Mouse (Mus musculus): ENCODE measurements around the gene Slx4ip.

The Slx4ip gene

DNA sequence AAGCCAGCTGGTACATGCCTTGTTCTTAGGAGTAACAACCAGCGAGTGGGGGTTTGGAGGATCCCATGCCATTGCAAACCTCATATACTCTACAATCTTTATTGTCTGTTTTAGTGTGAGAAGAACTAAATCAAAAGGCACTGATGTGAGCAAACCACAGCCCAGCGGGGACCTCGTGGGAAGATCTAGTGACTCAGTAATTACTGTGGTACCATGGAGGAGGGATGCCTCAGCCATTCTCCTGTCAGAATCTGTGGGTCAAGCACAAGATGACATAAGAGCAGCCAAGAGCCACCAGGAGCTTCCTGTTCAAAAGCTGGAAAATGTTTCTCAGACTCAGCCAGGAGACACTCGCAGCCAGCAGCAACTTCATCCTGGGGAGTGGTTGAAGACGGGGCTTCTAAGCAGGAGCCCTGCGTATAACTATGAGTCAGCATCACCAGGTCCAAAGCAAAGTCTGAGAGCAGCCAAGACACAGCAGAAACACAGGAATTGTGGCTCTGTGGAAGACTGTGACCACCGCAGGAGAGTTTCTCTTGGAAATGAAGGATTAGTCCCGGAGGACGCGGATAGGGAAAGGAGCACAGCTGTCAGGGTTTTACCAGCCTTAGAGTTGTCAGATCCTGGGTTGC lies 176.6 kb downstream of the Slx4ip start:
- no peak for DNase-seq

DNA sequence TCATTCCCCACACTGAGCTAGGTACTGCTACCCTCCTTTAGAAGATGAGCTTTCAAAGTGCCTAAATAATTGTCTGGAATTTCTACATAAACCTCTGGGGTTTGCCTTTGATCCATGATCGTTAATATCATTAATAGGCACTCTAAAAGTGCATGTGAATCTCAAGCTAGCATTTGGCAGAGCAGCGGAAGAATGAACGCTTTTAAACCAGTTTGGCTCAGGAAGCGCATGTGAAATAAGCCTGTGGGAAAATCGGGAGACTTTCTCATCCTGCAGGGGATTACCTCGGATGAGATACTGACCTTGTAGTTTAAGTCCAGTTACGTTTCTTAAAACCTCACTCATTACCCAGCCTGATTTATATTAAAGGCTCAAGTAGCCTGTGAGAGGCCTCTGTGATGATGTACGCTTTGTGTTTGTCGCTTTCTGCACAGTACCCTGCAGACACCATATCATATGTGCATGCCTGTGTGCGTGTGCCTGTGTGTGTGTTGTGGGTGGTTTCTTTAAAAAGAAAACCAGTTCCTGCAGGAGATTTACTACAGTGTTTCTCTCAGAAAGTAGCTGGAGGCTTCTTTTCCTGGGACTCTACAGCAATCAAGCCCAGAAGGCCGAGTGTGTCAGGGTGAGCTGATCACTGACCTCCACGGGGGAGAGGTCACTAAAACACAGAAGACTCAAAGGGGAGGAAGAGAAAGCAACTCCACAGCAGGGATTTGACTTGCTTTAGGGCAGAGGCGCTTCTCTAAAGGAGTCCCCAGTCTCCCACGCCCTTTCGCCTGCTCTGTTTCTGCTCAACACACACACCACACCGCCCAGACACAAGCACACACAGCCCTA lies 182.7 kb downstream of the Slx4ip start:
- DNase-seq: no peak

DNA sequence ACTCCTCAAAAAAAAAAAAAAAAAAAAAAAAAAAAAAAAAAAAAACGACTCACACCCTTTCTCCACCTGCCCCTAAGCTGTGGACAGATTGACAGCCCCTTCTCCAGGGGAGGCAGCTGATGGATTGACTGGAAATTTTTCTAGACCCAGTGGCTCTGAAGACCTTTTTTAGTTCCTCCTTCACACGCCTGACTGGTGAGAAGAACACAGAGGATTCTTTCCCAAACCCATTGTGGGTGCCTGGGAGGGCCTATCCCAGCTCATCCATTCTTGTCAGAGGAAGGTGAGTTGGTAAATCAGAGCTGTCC lies 183.2 kb downstream of the Slx4ip start:
- no peak for DNase-seq

DNA sequence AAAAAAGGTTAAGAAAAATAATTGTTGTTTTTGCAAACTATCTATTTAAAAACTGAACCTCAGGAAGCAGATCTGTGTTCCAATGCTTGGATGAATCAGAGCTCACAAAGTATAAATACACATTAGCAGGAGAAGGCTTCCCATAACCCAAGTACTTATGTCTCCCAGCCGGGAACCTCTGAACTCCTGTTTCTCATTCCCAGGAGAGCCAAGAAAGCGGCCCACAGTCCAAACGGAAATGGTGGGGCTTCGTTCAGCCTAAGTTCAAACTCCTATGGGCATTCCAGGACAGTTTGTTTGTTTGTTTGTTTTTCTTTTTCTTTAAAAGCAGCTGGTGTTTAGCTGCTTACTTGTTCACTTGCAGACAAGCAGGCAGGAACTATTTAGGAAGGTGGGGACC lies 187.8 kb downstream of the Slx4ip start:
- no peak for DNase-seq

DNA sequence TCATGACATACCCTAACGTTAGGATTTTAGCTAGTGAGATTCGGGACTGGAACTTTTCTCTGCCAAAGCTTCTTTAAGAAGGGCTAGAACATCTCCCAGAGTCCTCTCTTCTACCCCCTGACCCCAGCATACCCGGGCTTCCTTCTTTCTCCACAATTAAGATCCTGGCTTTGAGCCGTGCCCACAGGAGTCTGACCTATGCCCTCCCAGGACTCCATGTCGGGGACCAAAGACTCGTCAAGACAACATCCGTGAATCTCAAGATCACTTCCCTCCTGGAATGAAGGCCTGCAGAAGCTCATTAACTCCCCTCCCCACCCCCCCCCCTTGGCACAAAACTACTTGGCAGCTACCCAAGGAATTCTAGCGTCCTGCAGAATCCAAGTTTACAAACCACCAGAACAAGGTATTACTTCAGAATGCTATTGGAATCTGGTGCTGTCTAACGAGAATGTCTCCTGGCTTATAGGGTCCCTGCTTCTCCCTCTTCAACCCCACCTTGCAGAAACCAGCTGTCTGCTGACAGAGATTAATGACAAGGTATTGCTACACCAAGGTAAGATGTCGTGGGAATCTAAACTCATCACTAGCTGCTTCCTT lies 188.8 kb downstream of the Slx4ip start:
- DNase-seq: peak; percentile 35

DNA sequence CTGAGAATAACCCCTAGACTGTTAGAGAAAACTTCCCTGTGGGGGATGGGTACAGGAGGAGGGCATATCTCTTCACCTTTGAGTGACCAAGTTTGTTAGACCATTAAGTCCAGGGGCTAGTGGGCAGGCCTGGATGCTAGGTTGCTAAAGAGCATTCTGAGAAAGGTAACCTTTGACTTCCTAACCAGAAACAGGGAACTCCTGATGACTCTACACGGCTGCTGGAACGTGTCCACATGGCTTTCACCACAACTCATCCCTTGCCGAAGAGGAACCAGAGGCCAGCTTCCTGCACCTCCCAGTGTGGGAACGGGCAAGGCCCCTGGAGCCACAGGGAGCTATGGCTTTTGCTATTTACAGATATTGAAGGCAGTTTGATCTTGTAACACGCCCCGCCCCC lies 189.4 kb downstream of the Slx4ip start:
- no peak for DNase-seq

DNA sequence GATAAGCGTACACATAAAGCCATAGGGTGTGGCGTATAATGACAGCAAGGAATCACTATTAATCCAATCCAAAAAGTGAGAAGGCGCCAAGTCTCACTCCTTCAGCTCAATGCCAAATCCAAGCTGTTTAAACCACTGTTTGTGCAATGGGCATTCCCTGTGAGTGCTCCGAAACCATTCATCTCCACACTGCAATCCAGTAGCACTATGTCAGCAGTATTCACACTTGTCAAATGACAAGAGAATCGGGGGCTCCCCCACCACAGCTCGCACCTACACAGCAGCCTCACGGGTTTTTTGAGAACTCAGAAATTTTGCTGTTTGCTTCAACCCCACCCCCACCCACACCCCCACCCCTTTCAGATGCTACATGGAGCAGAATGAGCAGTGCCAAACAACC lies 190.0 kb downstream of the Slx4ip start:
- DNase-seq: no peak

DNA sequence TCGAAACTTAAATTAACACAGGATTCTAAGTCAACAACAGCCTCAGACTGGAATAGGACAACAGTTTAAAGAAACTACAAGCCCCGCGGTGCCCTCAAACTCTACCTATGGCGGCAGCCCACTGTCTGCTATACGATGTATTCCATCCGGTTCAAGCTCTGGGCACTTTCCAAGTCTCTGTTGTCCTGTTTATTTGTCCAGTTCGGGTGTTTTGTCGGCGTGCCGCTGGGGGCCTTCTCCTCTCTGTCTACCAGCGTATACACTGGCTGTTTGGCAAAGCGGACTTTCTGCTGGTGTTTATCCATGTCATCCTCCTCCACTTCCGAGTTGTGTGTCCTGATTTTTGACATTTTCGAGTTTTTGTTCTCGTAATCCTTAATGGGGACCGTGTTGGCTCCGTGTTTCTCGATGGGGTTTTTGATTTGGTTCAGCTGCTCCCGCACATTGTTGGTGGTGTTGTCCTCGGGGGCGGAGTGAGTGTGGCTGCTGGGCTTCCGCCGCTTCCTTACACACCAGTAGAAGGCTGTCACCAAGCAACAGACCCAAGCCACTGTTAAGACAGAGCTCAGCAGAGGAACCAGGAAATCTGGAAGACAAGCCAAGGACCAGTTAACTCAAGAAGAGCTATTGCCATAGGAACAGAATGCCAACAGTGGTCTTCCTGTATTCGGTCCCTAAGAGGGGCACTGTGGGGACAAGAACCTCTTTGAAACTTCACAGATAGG lies 192.0 kb downstream of the Slx4ip start:
- DNase-seq: no peak

DNA sequence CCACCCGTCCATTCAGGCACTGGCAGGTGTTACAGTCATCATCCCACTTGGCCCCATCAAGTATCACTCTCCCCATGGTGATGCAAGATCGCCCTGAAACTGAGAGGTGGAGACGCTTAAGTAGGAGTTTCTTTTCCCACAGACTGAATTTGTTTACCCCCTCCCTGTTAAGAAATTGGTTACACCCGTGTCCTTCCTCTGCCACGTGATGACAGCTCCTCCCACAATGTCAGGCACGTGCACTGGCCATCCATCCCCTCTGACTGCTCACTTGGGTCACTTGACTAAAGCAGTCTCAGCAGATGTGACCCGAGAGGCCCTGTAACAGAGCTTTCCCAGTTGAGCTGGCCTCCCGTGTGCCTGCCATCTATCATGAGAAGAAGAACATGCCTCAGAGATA lies 194.2 kb downstream of the Slx4ip start:
- no peak for DNase-seq

DNA sequence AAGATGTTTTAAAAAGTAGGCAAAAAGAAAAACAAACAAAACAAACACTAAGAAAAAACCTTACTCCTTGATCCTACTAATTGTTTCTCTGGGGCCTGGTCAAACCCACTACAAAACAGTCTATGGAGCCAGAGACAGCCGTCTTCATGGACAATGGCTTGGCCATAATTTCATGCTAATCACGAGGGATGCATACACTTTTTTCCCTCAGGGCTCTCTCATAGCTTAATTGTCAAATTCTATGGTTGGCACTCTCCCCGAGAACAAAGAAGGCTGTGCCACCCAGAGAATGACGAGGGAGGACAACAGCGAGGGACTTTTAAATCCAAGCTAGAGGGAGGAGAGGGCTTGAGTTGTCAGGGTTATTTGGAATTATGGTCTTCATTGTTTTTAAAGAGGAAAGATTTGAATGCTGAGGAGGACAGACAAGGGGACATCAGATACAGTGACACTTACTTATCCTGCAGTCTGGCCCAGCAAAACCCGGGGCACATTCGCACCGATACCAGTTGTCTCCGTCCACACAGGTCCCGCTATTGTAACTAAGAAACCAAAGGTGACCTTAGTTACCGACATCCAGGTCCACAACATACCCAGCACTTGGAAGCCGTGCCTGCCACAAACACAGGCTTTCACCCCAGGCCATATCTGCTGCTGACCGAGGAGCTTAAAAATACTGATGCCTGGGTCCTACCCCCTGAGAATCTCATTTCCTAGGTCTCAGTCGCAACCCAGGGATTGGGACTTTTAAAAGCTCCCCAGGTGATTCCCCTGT lies 195.8 kb downstream of the Slx4ip start:
- DNase-seq: peak; percentile 41

DNA sequence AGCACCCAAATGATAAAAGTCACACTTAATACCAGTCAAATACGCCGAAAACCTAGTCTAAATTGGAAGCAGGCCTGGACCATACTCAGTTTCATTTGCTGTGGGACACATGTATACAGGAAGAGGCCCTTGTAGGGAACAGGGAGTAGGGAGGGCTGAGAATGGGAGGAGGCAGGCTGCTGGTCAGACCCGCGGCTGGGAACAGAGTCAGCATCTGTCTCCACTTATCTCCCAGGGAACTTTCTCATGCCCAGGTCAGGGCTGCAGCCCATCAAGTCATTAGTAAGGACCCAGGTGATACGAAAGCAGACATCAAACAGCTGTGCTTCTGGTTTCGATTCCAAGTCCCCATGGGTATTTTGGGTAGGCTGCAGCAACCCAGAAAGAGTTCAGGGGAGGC lies 196.7 kb downstream of the Slx4ip start:
- no peak for DNase-seq

DNA sequence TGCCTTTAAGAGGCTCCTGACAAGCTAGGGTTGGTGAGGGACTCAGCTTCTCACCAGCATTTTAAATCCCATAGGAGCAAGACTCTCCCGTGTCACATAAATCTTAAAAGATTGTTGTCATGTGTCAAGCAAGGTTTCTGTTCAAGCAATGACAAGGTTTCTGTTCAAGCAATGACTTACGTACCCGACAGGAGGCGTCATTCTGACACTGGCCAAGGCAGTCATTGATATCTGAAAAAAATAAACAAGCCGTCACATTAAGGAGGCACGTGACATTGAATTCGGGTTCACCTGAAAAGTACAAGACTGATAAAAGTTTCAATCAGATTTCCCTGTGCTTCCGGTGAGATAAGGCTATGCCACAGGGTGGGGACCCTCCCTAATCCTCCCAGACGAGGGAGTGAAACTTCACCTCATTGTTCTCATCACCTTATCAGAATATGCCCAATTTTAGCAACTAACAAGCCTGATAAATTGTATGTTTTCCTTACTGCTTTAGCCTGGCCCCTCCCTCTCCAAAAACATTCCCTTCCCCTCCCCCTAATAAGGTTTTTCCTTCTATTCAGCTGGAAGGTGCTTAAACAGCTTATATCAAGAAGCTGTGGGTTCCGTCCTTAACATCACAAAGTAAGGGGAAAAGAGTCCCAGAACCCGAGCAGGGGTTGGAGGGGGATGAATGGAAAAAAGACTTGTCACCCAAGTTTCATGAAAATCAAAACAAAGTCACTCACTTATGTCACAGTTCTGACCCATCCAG lies 200.9 kb downstream of the Slx4ip start:
- no peak for DNase-seq

DNA sequence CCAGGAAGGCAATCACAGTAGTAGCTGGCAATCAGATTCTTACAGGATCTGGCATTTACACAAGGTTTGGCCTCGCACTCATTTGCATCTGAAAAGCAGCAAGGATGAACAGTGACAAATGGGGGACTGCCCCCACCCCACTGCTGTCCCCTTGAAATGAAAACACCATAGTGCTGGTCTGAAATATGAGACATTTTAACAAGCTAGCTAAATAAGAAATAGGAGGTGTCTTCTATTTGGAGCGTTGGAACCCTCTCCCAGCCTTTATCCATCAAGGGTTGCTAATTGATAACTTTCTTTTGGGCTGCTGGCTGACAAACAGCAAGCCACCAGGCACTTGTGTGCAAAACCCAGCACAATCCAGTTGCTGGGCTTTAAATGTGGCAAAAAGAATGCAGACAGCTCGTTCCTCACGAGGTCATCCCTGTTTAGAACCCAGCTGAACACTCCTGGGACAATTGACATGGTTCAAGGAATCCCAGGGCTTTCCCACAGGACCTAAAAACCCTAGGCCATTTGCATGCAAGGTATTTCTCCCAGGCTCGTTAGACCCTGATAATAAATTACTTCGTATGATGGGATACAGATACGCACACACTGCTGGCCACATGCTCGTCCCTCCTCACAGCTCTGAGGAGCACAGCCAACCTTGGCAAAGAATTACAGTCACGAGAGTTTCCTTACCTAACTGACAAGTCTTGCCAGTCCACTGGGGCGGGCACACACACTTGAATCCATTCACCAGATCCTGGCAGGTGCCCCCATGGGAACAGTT lies 201.7 kb downstream of the Slx4ip start:
- no peak for DNase-seq

DNA sequence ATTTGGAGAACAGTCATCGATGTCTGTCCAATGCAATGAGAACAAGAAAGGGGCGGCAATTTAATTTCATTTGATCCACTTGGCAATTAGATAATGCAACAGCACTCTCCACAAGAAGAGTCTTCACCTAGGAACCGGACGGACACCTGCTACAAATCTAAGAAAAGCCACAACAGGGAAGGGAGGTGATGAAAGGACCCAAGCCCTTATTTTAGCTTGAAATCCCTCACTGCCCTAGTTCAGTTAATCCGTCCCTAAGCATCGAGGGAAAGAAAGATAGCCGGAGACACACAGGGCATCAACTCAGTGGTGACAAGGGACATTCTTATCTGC lies 202.2 kb downstream of the Slx4ip start:
- DNase-seq: no peak

DNA sequence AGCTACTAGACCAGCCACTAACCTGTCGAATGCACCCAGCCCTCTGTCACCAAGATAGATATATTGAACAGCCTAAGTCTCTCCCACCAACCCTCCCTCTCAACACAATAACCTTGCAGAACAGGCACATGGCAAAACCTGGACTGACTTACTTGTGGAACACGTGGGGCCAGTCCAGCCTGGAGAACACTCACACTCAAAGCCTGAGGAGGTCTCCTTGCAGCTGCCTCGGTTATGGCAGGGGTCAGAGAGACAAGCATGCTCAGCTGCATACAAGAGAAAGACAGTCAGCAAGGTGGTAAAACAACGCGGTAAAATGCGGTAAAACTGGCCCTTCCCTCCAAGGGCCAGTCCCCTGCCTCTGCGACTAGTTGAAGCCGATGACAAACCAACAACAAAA lies 203.3 kb downstream of the Slx4ip start:
- no peak for DNase-seq

DNA sequence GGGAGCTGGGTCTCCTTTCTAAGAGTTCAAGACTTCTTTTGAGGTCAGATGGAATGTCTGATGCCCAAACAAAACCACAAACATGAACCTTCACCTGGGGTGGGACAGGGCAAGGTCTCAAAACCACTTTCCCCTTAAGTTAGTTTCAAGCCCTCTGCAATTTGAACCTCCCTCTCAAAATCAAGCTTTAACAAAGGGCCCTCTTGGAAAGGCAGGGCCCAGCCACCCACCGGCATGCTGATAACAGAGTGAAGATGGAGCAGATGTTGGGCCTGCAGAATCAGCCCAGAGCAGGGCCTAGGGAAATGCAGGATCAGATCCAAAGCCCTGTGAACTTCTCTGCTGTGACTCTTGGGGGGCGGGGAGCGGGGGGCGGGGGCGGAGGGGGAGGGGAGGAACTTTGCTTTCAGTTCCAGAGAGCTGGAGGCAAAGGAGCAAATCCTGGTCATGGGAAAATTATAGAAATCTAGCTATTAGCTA lies 206.0 kb downstream of the Slx4ip start:
- no peak for DNase-seq

DNA sequence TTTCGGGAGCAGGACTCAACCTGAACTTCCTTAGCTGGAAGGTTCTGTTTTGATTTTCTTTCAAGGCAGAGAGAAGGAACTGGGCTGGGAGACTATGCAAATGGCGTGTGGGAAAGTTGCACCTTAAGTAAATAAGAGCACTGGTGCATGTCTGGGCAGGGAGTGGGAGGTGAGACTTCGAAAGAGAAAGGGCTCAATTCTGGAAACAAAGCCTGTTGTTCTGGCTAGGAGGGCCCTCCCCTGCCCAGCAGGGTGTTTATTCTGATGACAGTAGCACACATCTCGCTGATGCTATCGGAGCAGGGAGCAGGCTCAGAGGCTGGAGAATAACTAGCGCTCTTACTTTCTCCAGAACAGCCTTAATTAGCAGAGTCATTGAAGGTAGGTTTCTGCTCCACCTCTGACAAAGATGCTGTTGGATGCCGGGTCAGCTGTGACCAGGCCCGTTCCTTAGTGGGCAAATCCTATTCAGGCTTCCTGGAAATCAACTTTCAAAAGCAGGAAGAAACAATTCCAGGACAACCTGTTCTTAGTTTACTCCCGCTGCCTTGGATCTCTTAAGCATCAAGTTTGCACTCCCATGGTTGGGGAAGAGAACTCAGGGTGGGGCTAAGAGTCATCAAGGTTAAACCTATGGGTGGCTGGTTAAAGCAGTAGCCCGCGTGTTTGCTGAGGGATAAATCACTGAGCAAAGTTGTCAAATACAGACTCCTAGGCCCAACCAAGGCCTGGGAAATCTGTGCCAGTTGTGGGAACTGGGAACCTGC lies 207.4 kb downstream of the Slx4ip start:
- peak; percentile 55 for DNase-seq

DNA sequence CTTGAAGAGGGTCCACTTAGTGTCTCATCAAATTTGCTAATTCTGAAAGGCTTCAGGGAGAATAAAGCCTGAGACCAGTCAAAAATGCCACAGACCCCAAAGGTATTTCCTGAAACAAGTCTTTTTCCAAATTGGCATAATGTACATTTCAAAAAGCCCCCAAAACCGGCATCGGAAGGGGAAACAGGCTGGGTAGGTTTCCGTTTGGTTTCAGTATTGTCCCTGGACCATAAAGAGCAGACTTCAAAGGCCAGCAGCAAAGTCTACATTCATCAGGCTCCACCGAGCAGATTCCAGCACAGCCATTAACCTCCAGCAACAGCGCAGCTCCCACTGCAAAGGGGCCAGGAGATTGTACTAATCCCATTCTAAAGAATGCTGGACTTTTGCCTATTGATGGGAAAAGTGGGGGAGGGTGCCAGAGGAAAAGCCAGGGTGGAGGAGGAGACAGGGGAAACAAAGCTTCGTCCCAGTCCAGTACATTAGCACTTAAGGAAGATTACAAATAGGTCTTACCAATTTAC lies 208.3 kb downstream of the Slx4ip start:
- no peak for DNase-seq

DNA sequence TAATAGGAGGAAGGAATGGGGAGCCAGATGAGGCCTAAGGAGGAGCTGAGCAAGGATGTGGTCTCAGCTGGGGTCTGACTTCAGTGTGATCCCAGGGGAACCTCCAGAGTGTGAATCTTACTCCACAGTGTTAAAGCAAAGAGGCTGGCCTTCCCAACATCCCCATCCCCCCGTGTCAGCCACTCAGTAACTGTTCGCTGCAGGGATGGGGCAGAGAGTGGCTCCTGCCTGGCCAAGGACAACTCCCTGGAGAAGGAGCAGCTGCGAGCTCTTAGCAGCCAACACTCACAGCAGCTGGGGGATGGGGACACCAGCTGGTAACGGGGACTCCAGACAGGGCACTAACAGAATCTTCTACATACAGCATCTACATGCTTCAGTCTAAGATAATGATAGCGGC lies 210.1 kb downstream of the Slx4ip start:
- peak; percentile 61 for DNase-seq

DNA sequence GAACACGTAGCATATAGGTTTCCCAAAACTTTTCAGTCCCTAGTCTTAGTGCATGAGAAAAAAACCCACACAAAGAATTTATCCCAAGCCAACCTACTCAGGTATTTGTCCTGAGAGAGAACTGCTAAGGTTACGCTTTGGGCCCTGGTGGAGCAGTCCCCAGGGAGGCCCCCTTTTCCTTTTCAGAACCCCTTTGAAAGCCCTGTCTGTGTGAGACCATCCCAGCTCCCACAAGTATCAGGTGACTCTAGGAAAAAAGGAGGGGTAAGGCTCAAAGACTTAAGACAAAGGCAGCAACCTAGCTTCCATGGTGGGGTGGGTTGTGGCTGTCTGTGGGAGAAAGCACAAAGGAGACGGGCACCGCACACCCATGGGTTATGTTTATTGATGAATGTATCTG lies 216.2 kb downstream of the Slx4ip start:
- DNase-seq: no peak
